Mouse (Mus musculus) stomach, adult 2 months (tissue): ENCODE data around the gene Crnkl1. TPM values are rescaled to one million over a fixed set of nuclear protein-coding genes. Genes with fewer than 3 reads are reported as not detected.

ENCODE experiments used
- polyA plus RNA-seq: library from polyadenylated mRNA; depleted of rRNA; stranded (reverse); fragments of >200 nt; gene quantifications from 2 replicates; pipeline ENCODE4 v1.2.3, GENCODE M21; 2012; rRNA removed

Crnkl1 gene
- polyA plus RNA-seq: 1.8 and 3.9 TPM in 2 replicates

DNA sequence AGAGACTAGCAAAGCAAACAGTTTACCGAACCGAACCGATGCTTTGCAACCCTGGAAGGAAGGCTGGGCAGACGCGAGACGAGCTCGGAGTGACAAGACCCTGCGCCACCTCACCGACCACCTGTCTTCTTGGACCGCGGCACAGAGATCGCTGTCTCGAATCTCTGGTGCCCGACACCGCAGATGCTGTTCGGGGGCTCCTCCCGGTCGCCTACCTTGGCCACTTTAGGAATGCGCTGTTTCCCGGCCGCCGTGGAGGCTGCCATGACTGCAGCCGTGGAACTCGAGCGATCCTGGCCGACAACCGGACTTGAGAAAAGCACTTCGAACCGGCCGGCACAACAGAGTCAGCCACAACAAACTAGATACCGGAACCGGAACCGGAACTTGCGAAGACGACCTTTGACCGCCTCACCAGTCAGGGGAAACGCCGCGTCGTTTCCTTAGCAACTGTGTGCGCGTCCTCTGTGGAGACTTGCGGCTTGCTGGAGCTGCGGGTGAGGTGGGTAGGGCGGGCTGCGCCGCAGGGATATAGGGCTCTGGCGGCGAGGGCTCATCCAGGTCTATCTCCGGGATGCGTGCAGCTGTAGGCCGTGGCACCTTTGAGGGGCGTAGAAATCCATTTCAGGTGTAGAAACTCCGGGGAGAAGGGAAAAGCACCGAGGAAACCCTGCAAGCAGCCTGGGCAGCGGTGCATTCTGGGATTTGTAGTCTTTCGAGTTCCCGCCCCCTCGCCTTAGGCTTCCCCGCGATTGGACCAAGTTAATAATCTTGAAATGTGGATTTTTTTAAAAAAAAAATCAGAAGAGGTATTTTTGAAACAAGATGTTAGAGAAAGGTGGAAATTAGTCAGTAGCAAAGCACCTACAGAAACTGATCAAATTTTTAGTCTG is at the start of gene Crnkl1, which contains the start of gene Cfap61:
Gene Crnkl1, minus strand, starts transcription at position 676 of the 893 bp plus-strand sequence.
Gene Cfap61, plus strand, starts transcription at position 446 of the 893 bp plus-strand sequence.

DNA sequence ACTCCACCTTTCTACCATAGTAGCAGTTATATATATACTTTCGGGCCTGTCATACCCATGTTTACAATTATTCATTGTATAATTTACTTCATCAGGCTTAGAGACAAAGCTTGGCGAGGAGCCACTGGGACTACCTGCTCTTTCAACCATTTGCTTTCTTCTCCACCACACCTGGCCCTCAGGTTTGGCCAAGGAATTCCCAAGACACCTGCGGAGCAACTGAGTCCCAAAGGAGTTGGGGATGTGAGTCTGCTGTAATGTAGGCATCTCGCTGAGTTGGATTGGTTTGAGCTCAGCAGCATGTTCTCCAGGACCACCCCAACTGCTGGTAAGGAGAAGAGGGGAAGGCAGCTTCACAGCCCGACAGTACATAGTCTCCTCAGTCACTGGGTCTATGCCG is 33.0 kb downstream of the Crnkl1 start, which contains the start of gene Naa20:
Gene Naa20, plus strand, starts transcription at position 239 of the 400 bp plus-strand sequence.

Other genes with a start within 250 kb of the Crnkl1 start
- gene Naa20, start 32.9 kb downstream of the Crnkl1 start, polyA plus RNA-seq: 6.4 and 8.1 TPM in 2 replicates
- gene Cfap61, start 230 bp downstream of the Crnkl1 start, polyA plus RNA-seq: 0.11 TPM in 1 of 2 replicates, not detected in the other